Mouse (Mus musculus): ENCODE measurements around the gene Eng. TPM values are rescaled to one million over a fixed set of nuclear protein-coding genes. Genes with fewer than 3 reads are reported as not detected.
A peak's percentile ranks its signal among the peaks of the same experiment; 100 is the strongest.

The Eng gene
- polyA plus RNA-seq, 1 experiment, result 6.5 TPM

- no peaks in the 10 kb centered on the region for H3K36me3 ChIP-seq (ENCODE audit: control insufficient read depth, insufficient read depth, low read length)
- no peak overlapping the region for H3K27ac ChIP-seq (ENCODE audit: control insufficient read depth, insufficient read depth, low read depth, low read length)
- H3K27me3 ChIP-seq (ENCODE audit: control insufficient read depth, insufficient read depth, low read length), result no peaks in the 10 kb centered on the region
- peaks cover 6% of the 10 kb centered on the region for H3K4me1 ChIP-seq (ENCODE audit: control insufficient read depth, insufficient read depth, low read length)
- H3K4me3 ChIP-seq (ENCODE audit: control insufficient read depth, low read depth, low read length), result no peak overlapping the region
- no peak for TF ChIP-seq CTCF (IDR thresholded peaks at IDR 0.05; ENCODE audit: control insufficient read depth, insufficient read depth, insufficient replicate concordance, low read depth, low read length)
- TF ChIP-seq POLR2A (IDR thresholded peaks at IDR 0.05; ENCODE audit: control insufficient read depth, low read depth, low read length), result no peak
Measured at GRCm38 (mm10) chr2:32724832-32725790, 78.7 kb downstream of the Eng start.

GRCm38 (mm10) chr2:32727435-32727834 is 81.0 kb downstream of the Eng start:
- Histone ChIP-seq H3K27ac (ENCODE audit: control insufficient read depth, insufficient read depth, low read depth, low read length) (no peak overlapping the region), H3K36me3 (ENCODE audit: control insufficient read depth, insufficient read depth, low read length) (no peaks in the 10 kb centered on the region), H3K27me3 (ENCODE audit: control insufficient read depth, insufficient read depth, low read length) (no peaks in the 10 kb centered on the region), H3K4me3 (ENCODE audit: control insufficient read depth, low read depth, low read length) (peak overlapping the region; percentile 30; the same call in 1 of the 2 replicates), H3K4me1 (ENCODE audit: control insufficient read depth, insufficient read depth, low read length) (peaks cover 6% of the 10 kb centered on the region)
- TF ChIP-seq CTCF (IDR thresholded peaks at IDR 0.05; ENCODE audit: control insufficient read depth, insufficient read depth, insufficient replicate concordance, low read depth, low read length) (no peak), POLR2A (IDR thresholded peaks at IDR 0.05; ENCODE audit: control insufficient read depth, low read depth, low read length) (no peak; the same call in 1 of the 2 replicates)

GRCm38 (mm10) chr2:32728463-32728862 is 82.1 kb downstream of the Eng start:
- peaks cover 6% of the 10 kb centered on the region for H3K4me1 ChIP-seq (ENCODE audit: control insufficient read depth, insufficient read depth, low read length)
- H3K27me3 ChIP-seq (ENCODE audit: control insufficient read depth, insufficient read depth, low read length), result no peaks in the 10 kb centered on the region
- H3K4me3 ChIP-seq (ENCODE audit: control insufficient read depth, low read depth, low read length), result no peak overlapping the region
- H3K27ac ChIP-seq (ENCODE audit: control insufficient read depth, insufficient read depth, low read depth, low read length), result no peak overlapping the region; the same call in 1 of the 2 replicates
- H3K36me3 ChIP-seq (ENCODE audit: control insufficient read depth, insufficient read depth, low read length), result no peaks in the 10 kb centered on the region
- no peak for TF ChIP-seq POLR2A (IDR thresholded peaks at IDR 0.05; ENCODE audit: control insufficient read depth, low read depth, low read length)
- no peak for TF ChIP-seq CTCF (IDR thresholded peaks at IDR 0.05; ENCODE audit: control insufficient read depth, insufficient read depth, insufficient replicate concordance, low read depth, low read length)

- H3K36me3 ChIP-seq (ENCODE audit: control insufficient read depth, insufficient read depth, low read length), result no peaks in the 10 kb centered on the region
- H3K27me3 ChIP-seq (ENCODE audit: control insufficient read depth, insufficient read depth, low read length), result no peaks in the 10 kb centered on the region
- H3K4me1 ChIP-seq (ENCODE audit: control insufficient read depth, insufficient read depth, low read length), result peaks cover 6% of the 10 kb centered on the region
- no peak overlapping the region for H3K4me3 ChIP-seq (ENCODE audit: control insufficient read depth, low read depth, low read length)
- H3K27ac ChIP-seq (ENCODE audit: control insufficient read depth, insufficient read depth, low read depth, low read length), result no peak overlapping the region
- TF ChIP-seq POLR2A (IDR thresholded peaks at IDR 0.05; ENCODE audit: control insufficient read depth, low read depth, low read length), result no peak
- TF ChIP-seq CTCF (IDR thresholded peaks at IDR 0.05; ENCODE audit: control insufficient read depth, insufficient read depth, insufficient replicate concordance, low read depth, low read length), result no peak
Measured at GRCm38 (mm10) chr2:32729547-32729946, 83.2 kb downstream of the Eng start.

- Histone ChIP-seq H3K4me3 (ENCODE audit: control insufficient read depth, low read depth, low read length) (no peak overlapping the region), H3K4me1 (ENCODE audit: control insufficient read depth, insufficient read depth, low read length) (peaks cover 6% of the 10 kb centered on the region), H3K36me3 (ENCODE audit: control insufficient read depth, insufficient read depth, low read length) (no peaks in the 10 kb centered on the region), H3K27me3 (ENCODE audit: control insufficient read depth, insufficient read depth, low read length) (no peaks in the 10 kb centered on the region), H3K27ac (ENCODE audit: control insufficient read depth, insufficient read depth, low read depth, low read length) (no peak overlapping the region)
- TF ChIP-seq CTCF (IDR thresholded peaks at IDR 0.05; ENCODE audit: control insufficient read depth, insufficient read depth, insufficient replicate concordance, low read depth, low read length) (no peak), POLR2A (IDR thresholded peaks at IDR 0.05; ENCODE audit: control insufficient read depth, low read depth, low read length) (no peak)
Measured at GRCm38 (mm10) chr2:32730854-32731253, 84.5 kb downstream of the Eng start.

GRCm38 (mm10) chr2:32731911-32732310 is 85.5 kb downstream of the Eng start:
- H3K36me3 ChIP-seq (ENCODE audit: control insufficient read depth, insufficient read depth, low read length), result no peaks in the 10 kb centered on the region
- no peak overlapping the region for H3K4me3 ChIP-seq (ENCODE audit: control insufficient read depth, low read depth, low read length)
- TF ChIP-seq POLR2A (IDR thresholded peaks at IDR 0.05; ENCODE audit: control insufficient read depth, low read depth, low read length) (no peak), CTCF (IDR thresholded peaks at IDR 0.05; ENCODE audit: control insufficient read depth, insufficient read depth, insufficient replicate concordance, low read depth, low read length) (no peak)
- peaks cover 6% of the 10 kb centered on the region for H3K4me1 ChIP-seq (ENCODE audit: control insufficient read depth, insufficient read depth, low read length)
- no peak overlapping the region for H3K27ac ChIP-seq (ENCODE audit: control insufficient read depth, insufficient read depth, low read depth, low read length)
- no peaks in the 10 kb centered on the region for H3K27me3 ChIP-seq (ENCODE audit: control insufficient read depth, insufficient read depth, low read length)

Other genes starting within 250 kb of the Eng start
- gene Naif1, start 196.1 kb upstream of the Eng start, polyA plus RNA-seq (2012; rRNA removed), result 19.9 and 22.7 TPM in 2 replicates
- 36.7 and 38.4 TPM in 2 replicates for gene Slc25a25, start 195.2 kb upstream of the Eng start, polyA plus RNA-seq (2012; rRNA removed)
- 15.4 and 17.6 TPM in 2 replicates for gene Fam102a, start 111.3 kb upstream of the Eng start, polyA plus RNA-seq (2012; rRNA removed)
- 100 and 110 TPM in 2 replicates for gene Dpm2, start 75.7 kb upstream of the Eng start, polyA plus RNA-seq (2012; rRNA removed)
- gene Pip5kl1, start 71.8 kb upstream of the Eng start, polyA plus RNA-seq (2012; rRNA removed), result 39.7 and 47.8 TPM in 2 replicates
- gene 9430097D07Rik, start 70.9 kb upstream of the Eng start, polyA plus RNA-seq (2012; rRNA removed), result 2.2 and 2.3 TPM in 2 replicates
- 1.4 and 1.6 TPM in 2 replicates for gene St6galnac4, start 59.5 kb upstream of the Eng start, polyA plus RNA-seq (2012; rRNA removed)
- 17.6 and 24.7 TPM in 2 replicates for gene St6galnac6, start 46.9 kb upstream of the Eng start, polyA plus RNA-seq (2012; rRNA removed)
- 172 and 177 TPM in 2 replicates for gene Ak1, start 24.8 kb upstream of the Eng start, polyA plus RNA-seq (2012; rRNA removed)
- gene Fpgs, start 57.5 kb downstream of the Eng start, polyA plus RNA-seq (2012; rRNA removed), result 39.4 and 45.3 TPM in 2 replicates
- gene Cdk9, start 66.5 kb downstream of the Eng start, polyA plus RNA-seq (2012; rRNA removed), result 105 and 121 TPM in 2 replicates
- 1.9 and 2.3 TPM in 2 replicates for gene Sh2d3c, start 74.5 kb downstream of the Eng start, polyA plus RNA-seq (2012; rRNA removed)
- 0.10 and 0.16 TPM in 2 replicates for gene 6330409D20Rik, start 94.4 kb downstream of the Eng start, polyA plus RNA-seq (2012; rRNA removed)
- 17.9 and 18.3 TPM in 2 replicates for gene Tor2a, start 110.6 kb downstream of the Eng start, polyA plus RNA-seq (2012; rRNA removed)
- 132 and 146 TPM in 2 replicates for gene Ttc16, start 129.0 kb downstream of the Eng start, polyA plus RNA-seq (2012; rRNA removed)
- 24.7 and 34.2 TPM in 2 replicates for gene Ptrh1, start 129.2 kb downstream of the Eng start, polyA plus RNA-seq (2012; rRNA removed)
- gene Cfap157, start 137.8 kb downstream of the Eng start, polyA plus RNA-seq (2012; rRNA removed), result 51.6 and 54.7 TPM in 2 replicates
- 12.9 and 15.2 TPM in 2 replicates for gene Stxbp1, start 200.7 kb downstream of the Eng start, polyA plus RNA-seq (2012; rRNA removed)
- gene Fam129b, start 229.5 kb downstream of the Eng start, polyA plus RNA-seq (2012; rRNA removed), result 2.0 and 3.1 TPM in 2 replicates